Mouse (Mus musculus): ENCODE data around the gene Zmiz1. TPM values are rescaled to one million over a fixed set of nuclear protein-coding genes. Genes with fewer than 3 reads are reported as not detected.

Zmiz1 gene
- polyA plus RNA-seq, 1 experiment = 0.68 TPM

DNA sequence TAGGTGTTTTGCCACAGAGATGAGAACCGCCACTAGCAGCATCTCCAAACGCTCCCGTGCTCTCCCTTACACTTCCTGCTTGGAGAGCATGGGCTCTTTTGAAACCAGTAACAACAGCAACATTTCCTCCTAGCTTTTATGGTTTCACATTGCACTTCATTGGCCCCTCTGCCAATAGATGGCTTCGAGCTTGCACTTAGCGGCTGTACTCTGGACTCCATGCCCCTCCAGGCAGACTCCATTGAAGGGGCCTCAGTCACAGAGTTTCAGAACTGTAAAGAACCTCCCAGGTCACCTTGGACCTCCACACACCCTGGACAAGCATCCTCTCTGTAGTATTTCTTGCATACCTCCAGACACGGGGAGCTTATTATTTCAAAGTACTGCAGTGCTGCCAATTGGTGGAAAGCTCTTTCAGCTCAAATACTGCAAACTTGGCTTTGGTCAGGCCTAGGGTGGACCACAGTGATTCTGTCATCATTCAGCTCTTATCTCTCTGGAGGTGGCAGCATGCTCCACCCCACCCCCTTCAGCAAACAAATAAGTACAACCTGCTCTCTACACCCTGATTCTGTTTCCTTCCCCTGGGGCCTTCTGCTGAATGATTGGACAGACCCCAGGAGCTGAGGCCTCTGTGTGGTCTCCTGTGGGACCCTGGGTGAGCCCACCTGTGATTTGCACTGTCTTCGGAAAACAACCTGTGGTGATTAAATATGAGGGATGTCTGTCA is 227.4 kb downstream of the Zmiz1 start:
- Histone ChIP-seq H3K4me1 (ENCODE audit: control insufficient read depth) (no peaks in the 10 kb centered on the region; the same call in 1 of the 2 replicates), H3K9me3 (ENCODE audit: control insufficient read depth, low read length) (no peaks in the 10 kb centered on the region), H3K36me3 (ENCODE audit: control insufficient read depth) (no peaks in the 10 kb centered on the region), H3K4me3 (replicated peaks) (no peak overlapping the region), H3K27me3 (ENCODE audit: control insufficient read depth) (no peaks in the 10 kb centered on the region)
- TF ChIP-seq GATA1 (IDR thresholded peaks at IDR 0.05; ENCODE audit: low read length) = no peak
- no peak for TF ChIP-seq TAL1 (IDR thresholded peaks at IDR 0.05; ENCODE audit: low read length)

DNA sequence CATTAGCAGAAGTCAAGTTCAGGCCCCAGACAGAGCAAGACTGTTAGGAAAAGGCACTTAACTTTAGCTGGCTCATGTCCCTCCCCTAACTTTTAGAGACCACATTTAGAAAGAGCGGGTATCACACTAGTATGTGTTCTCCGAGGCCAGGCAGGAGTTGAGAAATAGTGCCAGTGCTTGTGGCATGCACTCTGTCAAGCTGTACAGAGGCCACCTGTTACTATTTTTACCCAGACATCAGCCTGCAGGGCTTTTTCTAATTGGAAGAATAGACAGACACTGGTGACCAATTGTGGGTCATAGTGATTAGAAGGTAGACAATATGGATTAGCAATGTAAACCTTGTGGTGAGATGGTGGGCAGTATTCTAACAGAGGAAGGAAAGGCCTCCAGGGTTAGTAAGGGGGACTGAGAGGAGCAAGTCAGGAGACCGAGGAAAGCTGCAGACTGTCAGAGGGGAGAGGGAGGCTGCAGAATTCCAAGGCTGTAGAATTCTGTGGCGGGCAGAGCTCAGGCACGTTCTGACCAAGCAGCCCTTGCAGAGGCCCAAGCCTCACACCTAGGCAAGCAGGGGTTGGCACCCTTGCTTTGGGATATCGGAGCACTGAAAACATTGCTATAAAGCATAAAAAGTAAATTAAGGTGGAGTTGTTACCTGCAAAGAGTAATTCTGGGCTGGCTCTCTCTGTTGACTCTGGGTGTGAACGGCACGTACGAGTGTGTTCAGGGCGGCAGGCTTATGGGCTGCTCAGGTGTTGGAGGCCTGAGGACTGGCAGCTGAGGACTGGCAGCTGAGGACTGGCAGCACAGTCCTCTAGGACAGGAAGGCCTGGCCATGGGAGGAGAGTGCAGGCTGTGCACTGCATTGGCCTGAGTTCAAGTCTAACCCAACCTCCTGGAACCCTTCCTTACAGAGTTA is 228.3 kb downstream of the Zmiz1 start:
- H3K27me3 ChIP-seq (ENCODE audit: control insufficient read depth) = no peaks in the 10 kb centered on the region
- no peaks in the 10 kb centered on the region for H3K9me3 ChIP-seq (ENCODE audit: control insufficient read depth, low read length)
- TF ChIP-seq TAL1 (IDR thresholded peaks at IDR 0.05; ENCODE audit: low read length) = no peak
- no peak for TF ChIP-seq GATA1 (IDR thresholded peaks at IDR 0.05; ENCODE audit: low read length)
- H3K36me3 ChIP-seq (ENCODE audit: control insufficient read depth) = no peaks in the 10 kb centered on the region
- H3K4me1 ChIP-seq (ENCODE audit: control insufficient read depth) = no peaks in the 10 kb centered on the region; the same call in 1 of the 2 replicates
- H3K4me3 ChIP-seq (replicated peaks) = no peak overlapping the region

DNA sequence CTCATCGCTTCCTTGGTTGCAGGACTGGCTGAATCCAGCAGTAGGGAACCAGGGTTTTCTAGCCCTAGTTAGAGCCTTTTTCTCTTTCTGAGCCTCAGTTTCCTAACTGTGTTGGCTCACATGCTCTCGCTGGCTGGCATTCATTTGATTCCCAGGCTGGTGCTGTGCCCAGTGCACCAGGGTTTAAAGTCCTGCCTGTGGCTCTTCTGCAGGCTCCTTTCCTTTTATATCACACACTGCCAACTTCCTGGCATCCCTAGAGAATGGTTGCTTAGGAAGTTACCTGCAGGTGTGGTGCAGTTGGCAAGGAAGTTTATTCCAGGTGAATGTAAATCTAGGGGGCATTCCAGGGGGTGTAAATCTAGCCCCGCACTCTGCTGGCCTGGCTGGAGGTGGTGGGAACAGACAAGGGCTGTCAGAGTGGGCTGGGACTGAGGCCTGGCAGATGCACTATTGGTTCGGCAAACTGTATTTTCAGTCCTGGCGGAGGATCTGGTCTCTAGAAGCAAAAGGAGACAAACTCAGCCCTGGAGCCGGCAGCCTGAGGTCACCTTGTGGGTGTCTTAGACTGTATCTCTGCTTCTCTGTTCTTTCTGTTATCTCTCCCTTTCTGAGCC is 234.4 kb downstream of the Zmiz1 start:
- H3K36me3 ChIP-seq (ENCODE audit: control insufficient read depth) = peaks cover 22% of the 10 kb centered on the region
- no peaks in the 10 kb centered on the region for H3K27me3 ChIP-seq (ENCODE audit: control insufficient read depth)
- H3K4me3 ChIP-seq (replicated peaks) = peak overlapping the region; percentile 78
- H3K4me1 ChIP-seq (ENCODE audit: control insufficient read depth) = peaks cover 31% of the 10 kb centered on the region
- no peaks in the 10 kb centered on the region for H3K9me3 ChIP-seq (ENCODE audit: control insufficient read depth, low read length)
- TF ChIP-seq TAL1 (IDR thresholded peaks at IDR 0.05; ENCODE audit: low read length) = no peak
- no peak for TF ChIP-seq GATA1 (IDR thresholded peaks at IDR 0.05; ENCODE audit: low read length)

DNA sequence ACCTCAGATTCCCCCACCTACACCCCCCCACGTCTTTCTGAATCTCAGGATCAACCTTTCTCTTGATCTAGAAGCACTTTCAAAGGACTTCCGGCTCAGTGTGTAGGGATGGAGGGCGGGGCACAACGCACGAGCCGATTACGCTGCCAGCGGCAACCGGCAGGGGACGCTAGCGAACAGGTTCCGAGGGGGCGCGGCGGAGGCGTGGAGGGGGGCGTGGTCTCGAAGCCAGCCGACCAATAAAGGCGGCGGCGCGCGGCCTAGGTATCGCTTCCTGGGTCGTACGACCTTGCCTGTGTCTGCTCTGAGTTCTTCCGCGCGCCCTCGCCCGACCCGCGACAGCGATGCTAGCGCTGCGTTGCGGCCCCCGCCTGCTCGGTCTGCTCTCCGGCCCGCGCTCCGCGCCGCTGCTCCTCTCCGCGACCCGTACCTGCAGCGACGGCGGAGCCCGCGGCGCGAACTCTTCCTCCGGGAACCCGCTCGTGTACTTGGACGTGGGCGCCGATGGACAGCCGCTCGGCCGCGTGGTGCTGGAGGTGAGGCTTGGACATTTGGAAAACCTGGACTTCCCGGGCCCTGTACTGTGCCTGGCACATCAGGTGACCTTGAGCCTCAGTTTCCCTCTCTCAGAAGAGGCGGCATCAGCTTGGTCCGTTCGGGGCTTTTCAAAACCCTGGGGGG is 235.0 kb downstream of the Zmiz1 start, which contains the start of gene Ppif:
Gene Ppif (plus strand): TSS at position 267 of the 681 bp plus-strand sequence.
- Histone ChIP-seq H3K4me3 (replicated peaks) (peak within 1 kb of the TSS; percentile 78), H3K36me3 (ENCODE audit: control insufficient read depth) (peaks cover 28% of the 10 kb centered on the region), H3K27me3 (ENCODE audit: control insufficient read depth) (no peaks in the 10 kb centered on the region), H3K4me1 (ENCODE audit: control insufficient read depth) (peaks cover 31% of the 10 kb centered on the region), H3K9me3 (ENCODE audit: control insufficient read depth, low read length) (no peaks in the 10 kb centered on the region)
- TF ChIP-seq TAL1 (IDR thresholded peaks at IDR 0.05; ENCODE audit: low read length) (no peak), GATA1 (IDR thresholded peaks at IDR 0.05; ENCODE audit: low read length) (no peak)

DNA sequence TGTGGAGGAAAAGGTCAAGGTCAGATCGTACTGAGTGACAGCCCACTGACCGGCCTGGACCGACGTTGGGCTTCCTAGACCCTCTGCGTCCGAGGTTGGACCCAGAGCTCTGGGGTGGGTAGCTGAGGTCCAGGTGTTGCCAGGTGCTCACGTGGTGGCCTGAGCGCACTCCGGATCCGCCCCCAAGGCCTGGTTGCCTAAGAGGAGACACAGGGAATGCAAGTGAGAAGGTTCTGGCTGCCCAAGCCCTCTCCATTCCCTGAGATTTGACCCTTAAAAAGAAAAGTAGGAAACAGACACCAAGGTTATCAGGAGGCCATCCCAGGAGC is 235.5 kb downstream of the Zmiz1 start:
- H3K4me1 ChIP-seq (ENCODE audit: control insufficient read depth) = peaks cover 31% of the 10 kb centered on the region
- H3K27me3 ChIP-seq (ENCODE audit: control insufficient read depth) = no peaks in the 10 kb centered on the region
- peaks cover 34% of the 10 kb centered on the region for H3K36me3 ChIP-seq (ENCODE audit: control insufficient read depth)
- TF ChIP-seq TAL1 (IDR thresholded peaks at IDR 0.05; ENCODE audit: low read length) = no peak
- no peak for TF ChIP-seq GATA1 (IDR thresholded peaks at IDR 0.05; ENCODE audit: low read length)
- H3K9me3 ChIP-seq (ENCODE audit: control insufficient read depth, low read length) = no peaks in the 10 kb centered on the region
- peak overlapping the region; percentile 78 for H3K4me3 ChIP-seq (replicated peaks)

DNA sequence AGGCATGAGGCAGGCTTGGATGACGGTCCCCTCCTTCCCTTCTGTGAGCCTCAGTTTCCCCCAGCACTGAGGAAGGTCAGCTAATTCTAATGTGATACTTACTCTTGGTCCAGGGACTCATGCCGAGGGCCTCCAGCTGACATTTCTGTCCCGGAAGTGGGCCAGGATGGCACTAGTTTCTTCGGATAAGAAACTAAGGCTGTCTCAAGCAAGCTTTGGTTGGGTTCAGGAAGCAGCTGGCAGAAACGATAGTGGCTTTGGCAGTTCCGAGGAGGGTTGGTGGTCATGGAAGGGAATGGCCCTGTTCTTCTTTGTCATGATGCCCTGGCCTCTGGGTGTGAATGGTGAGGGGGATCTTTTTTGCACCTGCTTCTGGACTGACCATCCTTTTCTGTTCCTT is 236.1 kb downstream of the Zmiz1 start:
- no peaks in the 10 kb centered on the region for H3K27me3 ChIP-seq (ENCODE audit: control insufficient read depth)
- peak overlapping the region; percentile 78 for H3K4me3 ChIP-seq (replicated peaks)
- H3K9me3 ChIP-seq (ENCODE audit: control insufficient read depth, low read length) = no peaks in the 10 kb centered on the region
- H3K36me3 ChIP-seq (ENCODE audit: control insufficient read depth) = peaks cover 39% of the 10 kb centered on the region
- H3K4me1 ChIP-seq (ENCODE audit: control insufficient read depth) = peaks cover 31% of the 10 kb centered on the region
- TF ChIP-seq GATA1 (IDR thresholded peaks at IDR 0.05; ENCODE audit: low read length) (no peak), TAL1 (IDR thresholded peaks at IDR 0.05; ENCODE audit: low read length) (no peak)

DNA sequence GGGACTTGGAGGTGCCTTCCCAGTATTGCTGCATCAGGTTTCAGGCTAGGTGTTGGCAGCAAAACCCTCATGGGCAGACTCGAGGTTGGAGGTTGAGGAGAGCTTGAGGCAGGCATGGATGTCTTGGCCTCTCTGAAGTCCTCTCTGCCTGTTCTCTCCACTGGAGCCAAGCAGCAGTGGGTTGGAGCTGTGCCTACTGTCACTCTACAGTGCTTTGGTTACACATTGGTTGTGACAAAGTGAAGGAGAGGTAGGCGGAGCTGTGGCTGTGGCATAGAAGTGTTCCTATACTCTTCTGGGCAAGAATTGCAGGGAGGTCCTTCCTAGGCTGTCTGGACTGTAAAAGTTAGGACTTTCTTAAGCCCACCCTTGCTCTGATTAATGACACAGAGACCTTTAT is 237.4 kb downstream of the Zmiz1 start:
- TF ChIP-seq TAL1 (IDR thresholded peaks at IDR 0.05; ENCODE audit: low read length) = no peak
- TF ChIP-seq GATA1 (IDR thresholded peaks at IDR 0.05; ENCODE audit: low read length) = no peak
- peaks cover 31% of the 10 kb centered on the region for H3K4me1 ChIP-seq (ENCODE audit: control insufficient read depth)
- peaks cover 43% of the 10 kb centered on the region for H3K36me3 ChIP-seq (ENCODE audit: control insufficient read depth)

DNA sequence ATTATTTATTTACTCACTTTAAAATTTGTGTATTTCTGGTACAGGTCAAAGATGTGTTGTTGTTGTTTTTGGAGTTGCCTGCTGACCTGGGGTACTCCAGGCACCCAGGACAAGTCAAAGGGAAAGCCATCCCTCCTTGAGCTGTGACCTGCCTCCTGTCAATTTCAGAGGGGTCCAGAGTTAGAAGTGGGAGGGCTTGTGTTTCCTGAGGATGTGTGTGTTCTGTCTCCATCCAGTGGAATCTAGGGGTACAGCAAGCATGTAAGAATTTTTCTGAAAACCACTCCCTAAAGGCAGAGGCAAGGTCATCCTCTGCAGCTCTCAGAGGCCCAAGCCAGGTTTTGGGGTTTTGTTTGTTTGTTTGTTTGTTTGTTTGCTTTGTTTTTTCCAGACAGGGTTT is 243.0 kb downstream of the Zmiz1 start:
- H3K9me3 ChIP-seq (ENCODE audit: control insufficient read depth, low read length) = no peaks in the 10 kb centered on the region
- TF ChIP-seq TAL1 (IDR thresholded peaks at IDR 0.05; ENCODE audit: low read length) = no peak
- no peak for TF ChIP-seq GATA1 (IDR thresholded peaks at IDR 0.05; ENCODE audit: low read length)
- H3K36me3 ChIP-seq (ENCODE audit: control insufficient read depth) = peaks cover 33% of the 10 kb centered on the region
- H3K4me1 ChIP-seq (ENCODE audit: control insufficient read depth) = no peaks in the 10 kb centered on the region
- no peaks in the 10 kb centered on the region for H3K27me3 ChIP-seq (ENCODE audit: control insufficient read depth)
- H3K4me3 ChIP-seq (replicated peaks) = no peak overlapping the region

More for the DNA sequence above, 237.4 kb downstream of the Zmiz1 start:
- Histone ChIP-seq H3K9me3 (ENCODE audit: control insufficient read depth, low read length) (no peaks in the 10 kb centered on the region), H3K27me3 (ENCODE audit: control insufficient read depth) (no peaks in the 10 kb centered on the region), H3K4me3 (replicated peaks) (no peak overlapping the region)
